Mouse (Mus musculus): ENCODE measurements at regions not wholly inside any gene's neighbourhood (a gene's known extent, or its start where the extent isn't known, plus 50 kb on each side); places are given as distances from the start of the nearest gene placed in this dataset.

GRCm38 (mm10) chr2:128473241-128473954 is 117.6 kb upstream of the Spdye4c start:
- Histone ChIP-seq H3K4me2 (ENCODE audit: low read depth) (no peak overlapping the region), H3K9me3 (ENCODE audit: low read length) (no peaks in the 10 kb centered on the region), H3K36me3 (ENCODE audit: insufficient read depth) (no peaks in the 10 kb centered on the region), H3K27me3 (ENCODE audit: insufficient read depth, low read length) (no peaks in the 10 kb centered on the region), H3K4me1 (ENCODE audit: insufficient read depth) (no peaks in the 10 kb centered on the region), H3K27ac (ENCODE audit: low read depth, low read length) (no peak overlapping the region), H3K9ac (no peak overlapping the region), H3K4me3 (ENCODE audit: low read depth, low read length) (no peak overlapping the region)
- no peak for DNase-seq
- ATAC-seq = no peak
- no peak for TF ChIP-seq CTCF (IDR thresholded peaks at IDR 0.05; ENCODE audit: low read depth)
- WGBS = 69% methylated on average over 13 of the region's 13 CpGs

DNA sequence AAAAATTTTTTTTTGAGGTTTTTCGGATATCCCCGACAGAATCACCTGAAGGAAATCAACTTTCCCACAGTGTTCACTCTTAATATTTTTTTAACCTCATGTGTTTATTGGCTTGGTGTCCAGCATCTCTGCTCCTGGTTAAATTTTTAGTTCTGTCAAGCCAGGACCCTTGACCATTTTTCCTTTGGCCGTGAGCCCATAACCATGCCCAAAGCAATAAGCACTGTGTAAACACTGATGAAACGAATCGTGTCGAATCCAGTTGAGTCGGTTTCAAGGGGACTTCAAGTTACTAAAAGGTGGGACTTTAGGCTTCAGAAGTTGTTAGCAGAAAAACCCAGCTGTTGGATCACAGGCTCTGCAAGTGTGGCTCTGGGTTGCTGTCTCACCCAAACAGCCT is 117.0 kb upstream of the Spdye4c start:
- ATAC-seq = no peak
- H3K36me3 ChIP-seq (ENCODE audit: insufficient read depth) = no peaks in the 10 kb centered on the region
- H3K4me2 ChIP-seq (ENCODE audit: low read depth) = no peak overlapping the region
- H3K4me1 ChIP-seq (ENCODE audit: insufficient read depth) = no peaks in the 10 kb centered on the region
- no peak for TF ChIP-seq CTCF (IDR thresholded peaks at IDR 0.05; ENCODE audit: low read depth)
- DNase-seq = no peak
- no peak overlapping the region for H3K4me3 ChIP-seq (ENCODE audit: low read depth, low read length)
- H3K9me3 ChIP-seq (ENCODE audit: low read length) = no peaks in the 10 kb centered on the region
- no peaks in the 10 kb centered on the region for H3K27me3 ChIP-seq (ENCODE audit: insufficient read depth, low read length)
- whole genome bisulfite sequencing = 76% methylated on average over 7 of the region's 7 CpGs
- H3K27ac ChIP-seq (ENCODE audit: low read depth, low read length) = no peak overlapping the region
- no peak overlapping the region for H3K9ac ChIP-seq

- no peak for TF ChIP-seq CTCF (IDR thresholded peaks at IDR 0.05; ENCODE audit: low read depth)
- no peak overlapping the region for H3K9ac ChIP-seq
- no peak for DNase-seq
- ATAC-seq = no peak
- no peak overlapping the region for H3K4me2 ChIP-seq (ENCODE audit: low read depth)
- H3K4me3 ChIP-seq (ENCODE audit: low read depth, low read length) = no peak overlapping the region
- H3K27me3 ChIP-seq (ENCODE audit: insufficient read depth, low read length) = no peaks in the 10 kb centered on the region
- WGBS = 66% methylated on average over 2 of the region's 2 CpGs
- H3K9me3 ChIP-seq (ENCODE audit: low read length) = no peaks in the 10 kb centered on the region
- no peak overlapping the region for H3K27ac ChIP-seq (ENCODE audit: low read depth, low read length)
- no peaks in the 10 kb centered on the region for H3K4me1 ChIP-seq (ENCODE audit: insufficient read depth)
- no peaks in the 10 kb centered on the region for H3K36me3 ChIP-seq (ENCODE audit: insufficient read depth)
Observed at GRCm38 (mm10) chr2:128477242-128477641, 113.8 kb upstream of the Spdye4c start.

DNA sequence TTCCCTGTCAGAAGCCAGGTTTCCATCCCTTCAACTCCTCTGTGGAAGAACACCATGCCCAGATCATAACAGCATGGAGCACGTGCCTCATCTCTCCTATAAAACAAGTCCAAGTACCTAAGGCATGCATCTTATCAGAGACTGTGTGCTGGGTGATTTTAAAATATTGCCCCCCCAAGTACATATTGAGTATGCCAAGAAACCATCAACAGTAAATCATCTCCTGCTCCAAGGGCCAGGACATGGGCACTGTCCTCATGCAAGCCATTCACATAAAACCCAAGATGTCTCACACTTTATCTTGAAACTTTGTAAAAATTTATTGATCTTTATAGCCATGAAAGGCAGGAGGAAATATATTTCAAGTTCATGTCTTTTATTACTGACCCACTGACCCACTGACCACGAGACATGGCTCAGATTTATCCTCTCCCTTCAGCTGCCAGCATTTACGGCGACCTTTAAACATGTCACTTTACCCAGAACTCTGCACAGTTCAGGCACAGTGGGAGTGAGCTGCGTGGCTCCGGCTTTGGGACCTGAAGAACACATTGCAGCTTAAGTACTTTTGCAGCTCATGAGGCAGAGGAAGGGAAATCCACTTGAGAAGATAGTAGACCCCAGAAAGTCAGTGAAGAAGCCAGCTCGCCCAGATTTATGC is 99.7 kb upstream of the Spdye4c start:
- 86% methylated on average over 7 of the region's 7 CpGs for WGBS
- Histone ChIP-seq H3K4me3 (ENCODE audit: low read depth, low read length) (no peak overlapping the region), H3K36me3 (ENCODE audit: insufficient read depth) (no peaks in the 10 kb centered on the region), H3K27me3 (ENCODE audit: insufficient read depth, low read length) (no peaks in the 10 kb centered on the region), H3K4me2 (ENCODE audit: low read depth) (no peak overlapping the region), H3K4me1 (ENCODE audit: insufficient read depth) (no peaks in the 10 kb centered on the region), H3K9ac (no peak overlapping the region), H3K27ac (ENCODE audit: low read depth, low read length) (no peak overlapping the region), H3K9me3 (ENCODE audit: low read length) (no peaks in the 10 kb centered on the region)
- ATAC-seq (no peak), DNase-seq (no peak)
- no peak for TF ChIP-seq CTCF (IDR thresholded peaks at IDR 0.05; ENCODE audit: low read depth)

DNA sequence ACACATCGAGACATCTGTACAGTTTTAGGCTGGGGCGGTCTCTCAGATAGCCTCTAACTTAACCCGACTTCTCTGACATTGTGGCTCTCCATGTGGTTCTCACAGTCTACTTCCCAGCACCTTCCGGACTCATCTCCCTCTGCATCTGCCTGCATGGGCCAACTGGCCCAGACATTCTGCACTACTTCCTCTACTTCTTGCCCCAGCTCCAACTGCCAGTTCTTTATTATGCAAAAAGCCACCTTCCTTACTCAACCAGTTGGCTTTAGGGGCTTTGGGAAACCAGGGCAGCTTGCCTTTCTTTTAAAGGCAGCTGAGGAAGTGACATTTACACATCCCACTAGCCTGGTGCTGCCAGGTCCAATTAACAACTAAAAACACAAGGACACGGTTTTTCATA is 97.1 kb upstream of the Spdye4c start:
- TF ChIP-seq CTCF (IDR thresholded peaks at IDR 0.05; ENCODE audit: low read depth) = no peak
- DNase-seq (no peak), ATAC-seq (no peak)
- Histone ChIP-seq H3K9me3 (ENCODE audit: low read length) (no peaks in the 10 kb centered on the region), H3K36me3 (ENCODE audit: insufficient read depth) (no peaks in the 10 kb centered on the region), H3K9ac (no peak overlapping the region), H3K4me3 (ENCODE audit: low read depth, low read length) (no peak overlapping the region), H3K4me1 (ENCODE audit: insufficient read depth) (no peaks in the 10 kb centered on the region), H3K4me2 (ENCODE audit: low read depth) (no peak overlapping the region), H3K27me3 (ENCODE audit: insufficient read depth, low read length) (no peaks in the 10 kb centered on the region), H3K27ac (ENCODE audit: low read depth, low read length) (no peak overlapping the region)
- 87% methylated on average over 5 of the region's 5 CpGs for WGBS

DNA sequence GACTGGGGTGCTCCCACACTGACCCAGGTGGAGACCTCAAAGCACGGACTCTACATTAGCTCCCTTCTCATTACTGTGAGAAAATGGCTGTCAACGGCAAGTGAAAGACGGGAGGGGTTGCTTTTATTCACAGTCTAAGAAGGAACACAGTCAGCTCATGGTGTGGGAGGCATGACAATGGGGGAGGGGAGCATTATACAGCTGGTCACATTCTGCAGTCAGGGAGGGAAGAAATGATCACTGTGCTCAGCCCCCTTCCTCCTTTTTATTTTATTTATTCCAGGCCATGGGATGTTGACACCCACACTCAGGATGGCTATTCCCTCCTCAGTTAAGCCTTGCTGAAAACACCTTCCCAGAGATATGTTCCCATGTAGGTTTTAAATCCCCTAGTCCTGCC is 93.1 kb upstream of the Spdye4c start:
- Histone ChIP-seq H3K36me3 (ENCODE audit: insufficient read depth) (no peaks in the 10 kb centered on the region), H3K27me3 (ENCODE audit: insufficient read depth, low read length) (no peaks in the 10 kb centered on the region), H3K27ac (ENCODE audit: low read depth, low read length) (no peak overlapping the region), H3K9me3 (ENCODE audit: low read length) (0 out of 2 replicates have a peak, but pooled peaks cover 3% of the 10 kb centered on the region), H3K4me2 (ENCODE audit: low read depth) (no peak overlapping the region), H3K9ac (no peak overlapping the region), H3K4me3 (ENCODE audit: low read depth, low read length) (no peak overlapping the region), H3K4me1 (ENCODE audit: insufficient read depth) (no peaks in the 10 kb centered on the region)
- no peak for TF ChIP-seq CTCF (IDR thresholded peaks at IDR 0.05; ENCODE audit: low read depth)
- DNase-seq (no peak), ATAC-seq (no peak)
- 25% methylated on average over 3 of the region's 3 CpGs for WGBS

DNA sequence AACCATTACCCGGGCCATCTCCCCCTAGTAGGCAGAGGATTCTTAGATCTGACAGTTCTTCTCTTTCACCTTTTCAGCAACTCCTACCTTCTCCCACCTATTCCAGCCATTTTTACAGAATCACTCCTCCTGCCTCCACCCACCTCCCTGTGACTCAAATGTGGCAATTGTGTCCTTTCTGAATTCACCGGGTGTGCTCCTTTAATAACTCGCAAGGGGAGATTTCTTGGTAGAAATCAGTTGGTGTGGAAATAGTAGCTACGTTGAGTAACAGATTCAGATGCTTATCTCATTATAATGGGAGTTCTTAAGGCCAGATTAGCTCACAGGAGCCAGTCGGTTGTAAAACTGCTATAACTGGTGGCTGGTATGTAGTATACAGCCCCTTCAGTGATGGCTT is 92.4 kb upstream of the Spdye4c start:
- H3K9ac ChIP-seq = no peak overlapping the region
- no peak overlapping the region for H3K4me3 ChIP-seq (ENCODE audit: low read depth, low read length)
- DNase-seq (no peak), ATAC-seq (no peak)
- H3K27me3 ChIP-seq (ENCODE audit: insufficient read depth, low read length) = no peaks in the 10 kb centered on the region
- 0 out of 2 replicates have a peak, but pooled peaks cover 3% of the 10 kb centered on the region for H3K9me3 ChIP-seq (ENCODE audit: low read length)
- no peak overlapping the region for H3K4me2 ChIP-seq (ENCODE audit: low read depth)
- no peak for TF ChIP-seq CTCF (IDR thresholded peaks at IDR 0.05; ENCODE audit: low read depth)
- 82% methylated on average over 5 of the region's 5 CpGs for WGBS
- no peaks in the 10 kb centered on the region for H3K4me1 ChIP-seq (ENCODE audit: insufficient read depth)
- no peaks in the 10 kb centered on the region for H3K36me3 ChIP-seq (ENCODE audit: insufficient read depth)
- H3K27ac ChIP-seq (ENCODE audit: low read depth, low read length) = no peak overlapping the region
